Mouse (Mus musculus) small intestine, adult 2 months (tissue): Measurements from ENCODE around the gene Elf1. TPM values are rescaled to one million over a fixed set of nuclear protein-coding genes. Genes with fewer than 3 reads are reported as not detected.
A peak's percentile ranks its signal among the peaks of the same experiment; 100 is the strongest.

Source experiments
- H3K27ac ChIP-seq: fragments of 200-500 bp; 2 replicates; pipeline ENCODE4 v1.5.1; 2012; ENCODE audit warnings: low read depth, low read length, control low read depth, inconsistent platforms; ENCODE audit not compliant: insufficient read depth
- H3K27me3 ChIP-seq: fragments of 200-500 bp; 2 replicates; pipeline ENCODE4 v1.6.1; 2012; ENCODE audit warnings: mild to moderate bottlenecking, moderate library complexity, low read length, inconsistent platforms; ENCODE audit not compliant: control insufficient read depth, insufficient read depth
- H3K36me3 ChIP-seq: fragments of 200-500 bp; 2 replicates; pipeline ENCODE4 v1.6.1; 2012; ENCODE audit warnings: mild to moderate bottlenecking, low read length, control low read depth, inconsistent platforms; ENCODE audit not compliant: control insufficient read depth, insufficient read depth
- H3K4me1 ChIP-seq: fragments of 200-500 bp; 2 replicates; pipeline ENCODE4 v1.6.1; 2012; ENCODE audit warnings: low read length, inconsistent platforms, mixed read lengths; ENCODE audit not compliant: control insufficient read depth, insufficient read depth, insufficient read length
- H3K4me3 ChIP-seq: fragments of 200-500 bp; 2 replicates; pipeline ENCODE4 v1.5.1; 2012; ENCODE audit warnings: low read depth, mild to moderate bottlenecking, control low read depth, inconsistent platforms, low read length, moderate library complexity
- CTCF ChIP-seq: fragments of 200-500 bp; IDR thresholded peaks from 2 replicates; pipeline ENCODE4 v1.5.1; 2012; ENCODE audit warnings: low read depth, mild to moderate bottlenecking, control low read depth, inconsistent platforms, low read length, moderate library complexity, mixed read lengths; ENCODE audit not compliant: insufficient replicate concordance, insufficient read length; ENCODE audit errors: extremely low read depth
- POLR2A ChIP-seq: fragments of 200-500 bp; IDR thresholded peaks from 2 replicates; pipeline ENCODE4 v1.6.1; 2012; ENCODE audit warnings: low read depth, mild to moderate bottlenecking, control low read depth, inconsistent platforms, low read length, moderate library complexity
- WGBS: fragments of 180-500 bp; shearing (Covaris S2); methylation state at CpG from one replicate; pipeline ENCODE4 v1.1.7; 2018; 5-methylcytosine and 5-hydroxymethylcytosine counted together
- polyA plus RNA-seq: library from polyadenylated mRNA; depleted of rRNA; stranded (reverse); fragments of >200 nt; gene quantifications from 2 replicates; pipeline ENCODE4 v1.2.3, GENCODE M21; 2012

Elf1 gene
- polyA plus RNA-seq, 1 experiment, result 20.1 TPM

GRCm38 (mm10) chr14:79508662-79509305, 27.8 kb downstream of the Elf1 start:
- WGBS, result 34% methylated on average over 9 of the region's 9 CpGs
- peaks cover 25% of the 10 kb centered on the region for H3K4me1 ChIP-seq
- H3K36me3 ChIP-seq, result no peaks in the 10 kb centered on the region
- H3K27me3 ChIP-seq, result no peaks in the 10 kb centered on the region
- TF ChIP-seq CTCF (no peak), POLR2A (no peak)
- H3K4me3 ChIP-seq, result no peak overlapping the region
- H3K27ac ChIP-seq, result peak overlapping the region; percentile 69

GRCm38 (mm10) chr14:79511521-79511920, 30.5 kb downstream of the Elf1 start:
- no peak overlapping the region for H3K4me3 ChIP-seq
- WGBS, result 51% methylated on average over 1 of the region's 1 CpGs
- H3K27ac ChIP-seq, result no peak overlapping the region
- TF ChIP-seq CTCF, result no peak
- TF ChIP-seq POLR2A, result no peak
- H3K4me1 ChIP-seq, result peaks cover 25% of the 10 kb centered on the region
- no peaks in the 10 kb centered on the region for H3K36me3 ChIP-seq
- no peaks in the 10 kb centered on the region for H3K27me3 ChIP-seq

- 86% methylated on average over 2 of the region's 2 CpGs for whole genome bisulfite sequencing
- no peak for TF ChIP-seq CTCF
- TF ChIP-seq POLR2A, result no peak
- no peak overlapping the region for H3K27ac ChIP-seq
- H3K36me3 ChIP-seq, result no peaks in the 10 kb centered on the region
- H3K4me3 ChIP-seq, result no peak overlapping the region
- peaks cover 24% of the 10 kb centered on the region for H3K4me1 ChIP-seq
- H3K27me3 ChIP-seq, result no peaks in the 10 kb centered on the region
These were observed 33.0 kb downstream of the Elf1 start for GRCm38 (mm10) chr14:79513951-79514350.

GRCm38 (mm10) chr14:79515100-79515499, 34.1 kb downstream of the Elf1 start:
- H3K36me3 ChIP-seq, result no peaks in the 10 kb centered on the region
- peak overlapping the region; percentile 95 for H3K27ac ChIP-seq
- TF ChIP-seq POLR2A (no peak), CTCF (no peak)
- peak overlapping the region; percentile 38; the same call in 1 of the 2 replicates for H3K4me3 ChIP-seq
- peaks cover 21% of the 10 kb centered on the region; the same call in 1 of the 2 replicates for H3K4me1 ChIP-seq
- WGBS, result 14% methylated on average over 8 of the region's 8 CpGs
- H3K27me3 ChIP-seq, result no peaks in the 10 kb centered on the region

GRCm38 (mm10) chr14:79515511-79516242, 34.7 kb downstream of the Elf1 start:
- WGBS, result 9% methylated on average over 8 of the region's 8 CpGs
- no peak for TF ChIP-seq POLR2A
- peak overlapping the region; percentile 95 for H3K27ac ChIP-seq
- H3K36me3 ChIP-seq, result no peaks in the 10 kb centered on the region
- H3K27me3 ChIP-seq, result no peaks in the 10 kb centered on the region
- peak overlapping the region; percentile 38; the same call in 1 of the 2 replicates for H3K4me3 ChIP-seq
- peaks cover 21% of the 10 kb centered on the region; the same call in 1 of the 2 replicates for H3K4me1 ChIP-seq

DNA sequence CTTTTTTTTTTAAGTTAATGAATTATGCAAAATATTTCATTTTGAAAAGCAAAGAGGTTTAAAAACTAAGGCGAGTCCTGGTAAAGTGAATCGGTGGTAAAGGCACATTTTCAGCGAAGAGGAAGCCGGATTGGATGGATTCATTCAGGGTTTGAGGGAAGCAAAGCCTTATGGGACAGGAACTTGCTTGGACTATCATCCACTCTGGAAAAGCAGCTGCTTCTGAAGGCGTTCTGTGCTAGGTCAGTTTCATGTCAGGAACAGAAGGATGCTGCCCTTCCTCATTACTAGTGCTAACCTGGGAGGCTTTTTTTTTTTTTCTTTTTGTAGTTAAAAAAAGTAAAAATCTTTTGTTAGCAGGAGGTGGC, 35.2 kb downstream of the Elf1 start:
- H3K4me3 ChIP-seq, result peak overlapping the region; percentile 50; the same call in 1 of the 2 replicates
- H3K4me1 ChIP-seq, result peaks cover 24% of the 10 kb centered on the region; the same call in 1 of the 2 replicates
- no peaks in the 10 kb centered on the region for H3K27me3 ChIP-seq
- no peak for TF ChIP-seq POLR2A
- TF ChIP-seq CTCF, result no peak
- H3K36me3 ChIP-seq, result no peaks in the 10 kb centered on the region
- peak overlapping the region; percentile 95 for H3K27ac ChIP-seq
- 14% methylated on average over 5 of the region's 5 CpGs for whole genome bisulfite sequencing

DNA sequence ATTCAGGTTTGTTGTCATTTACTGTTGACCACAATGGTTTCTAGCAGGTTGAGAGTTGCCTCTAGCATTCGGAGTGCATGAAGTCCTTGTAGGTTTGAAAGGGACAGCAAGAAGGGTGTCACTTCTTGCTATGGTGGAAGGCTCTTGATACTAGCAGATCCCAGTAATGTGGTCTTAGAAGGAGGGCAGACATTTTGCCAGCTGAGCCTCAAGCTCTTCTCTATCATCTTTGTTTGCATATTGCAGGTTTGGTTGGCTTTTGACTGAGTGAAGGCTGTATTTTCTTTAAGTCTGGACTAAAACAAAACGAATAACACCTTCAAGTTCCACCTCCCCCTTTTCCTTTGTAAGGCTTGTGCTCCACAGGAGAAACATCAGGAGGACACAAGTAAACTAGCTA, 35.8 kb downstream of the Elf1 start:
- 12% methylated on average over 2 of the region's 2 CpGs for WGBS
- H3K4me1 ChIP-seq, result peaks cover 25% of the 10 kb centered on the region; the same call in 1 of the 2 replicates
- H3K27ac ChIP-seq, result peak overlapping the region; percentile 95

More for the DNA sequence above, 35.8 kb downstream of the Elf1 start:
- no peaks in the 10 kb centered on the region for H3K36me3 ChIP-seq
- TF ChIP-seq POLR2A, result no peak
- no peak for TF ChIP-seq CTCF
- H3K4me3 ChIP-seq, result no peak overlapping the region
- H3K27me3 ChIP-seq, result no peaks in the 10 kb centered on the region
